Mouse (Mus musculus) liver, adult 2 months (tissue): ENCODE data around the gene Serinc2.

ENCODE experiments used
- CTCF ChIP-seq: fragments of 200-500 bp; IDR thresholded peaks from 2 replicates; pipeline ENCODE4 v1.5.1; 2011; ENCODE audit warnings: low read depth, low read length, control low read depth
- POLR2A ChIP-seq: fragments of 200-500 bp; IDR thresholded peaks from 2 replicates; pipeline ENCODE4 v1.6.1; 2011; ENCODE audit warnings: low read length, control low read depth; ENCODE audit not compliant: insufficient read depth; ENCODE audit errors: extremely low read depth

GRCm38 (mm10) chr4:130251763-130252162 lies 27.2 kb downstream of the Serinc2 start:
- TF ChIP-seq CTCF, result no peak
- no peak for TF ChIP-seq POLR2A
